Mouse (Mus musculus): ENCODE results near the gene Smarcb1. TPM values are rescaled to one million over a fixed set of nuclear protein-coding genes. Genes with fewer than 3 reads are reported as not detected.
A peak's percentile ranks its signal among the peaks of the same experiment; 100 is the strongest.

Smarcb1 gene
- polyA plus RNA-seq, 1 experiment from 2014 or later: 54.9 TPM

DNA sequence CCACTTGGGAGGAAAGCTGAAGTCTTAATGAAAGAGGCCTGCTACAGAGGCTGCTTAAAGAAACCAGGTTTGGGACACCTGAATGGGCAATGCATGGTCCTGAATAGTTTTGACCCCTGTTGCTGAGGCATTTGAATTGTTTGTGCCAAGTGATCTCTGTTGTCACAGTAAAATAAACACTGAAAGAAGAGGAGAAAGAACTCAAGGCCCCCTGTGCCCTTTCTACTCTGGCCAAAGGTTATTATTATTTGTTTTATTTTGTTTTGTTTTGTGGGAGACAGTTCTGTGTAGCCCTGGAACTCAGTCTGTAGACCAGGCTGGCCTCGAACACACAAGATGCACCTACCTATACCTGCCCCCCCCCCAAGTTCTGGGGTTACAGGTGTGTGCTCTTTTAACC lies 13.6 kb upstream of the Smarcb1 start:
- no peak for ATAC-seq
- TF ChIP-seq CTCF (IDR thresholded peaks at IDR 0.05; ENCODE audit: low read depth): no peak
- no peak overlapping the region for H3K27ac ChIP-seq (ENCODE audit: low read depth, low read length)
- peaks cover 11% of the 10 kb centered on the region; the same call in 1 of the 2 replicates for H3K27me3 ChIP-seq (replicated peaks; ENCODE audit: control insufficient read depth, insufficient read depth, low read length)
- H3K9me3 ChIP-seq (ENCODE audit: control insufficient read depth): no peaks in the 10 kb centered on the region
- H3K4me3 ChIP-seq (ENCODE audit: low read depth, low read length): peak overlapping the region; percentile 62
- H3K9ac ChIP-seq (ENCODE audit: low read depth, low read length): no peak overlapping the region; the same call in 1 of the 2 replicates
- no peaks in the 10 kb centered on the region; the same call in 1 of the 2 replicates for H3K4me1 ChIP-seq (replicated peaks; ENCODE audit: control insufficient read depth, insufficient read depth, low read length)
- 54% methylated on average over 1 of the region's 1 CpGs for WGBS
- no peaks in the 10 kb centered on the region for H3K36me3 ChIP-seq (ENCODE audit: control insufficient read depth, insufficient read depth)
- peak overlapping the region; percentile 85 for H3K4me2 ChIP-seq (replicated peaks; ENCODE audit: low read depth)

DNA sequence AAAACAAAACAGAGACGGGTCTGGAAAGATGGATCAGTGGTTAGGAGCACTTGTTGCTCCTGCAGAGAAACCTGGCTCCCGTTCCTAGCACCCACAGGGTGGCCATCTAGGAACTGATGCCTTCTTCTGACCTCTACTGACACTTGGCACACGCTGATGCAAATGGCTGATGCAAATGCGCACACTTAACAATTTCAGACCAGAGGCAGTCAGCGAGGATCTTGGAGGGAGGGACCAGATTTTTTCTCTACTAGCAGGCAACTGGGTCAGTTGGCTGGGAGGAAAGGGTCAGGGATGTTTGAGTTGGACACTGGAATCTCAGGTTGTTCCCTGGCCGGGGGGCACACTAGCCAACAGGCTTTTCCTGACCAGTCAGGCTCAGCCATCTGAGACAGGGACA lies 11.5 kb upstream of the Smarcb1 start, which contains the start of gene Chchd10:
Chchd10 (plus strand) TSS at position 240 of the 400 bp plus-strand sequence.
- WGBS: 46% methylated on average over 6 of the region's 6 CpGs
- Histone ChIP-seq H3K9ac (ENCODE audit: low read depth, low read length) (peak within 1 kb of the TSS; percentile 57), H3K4me1 (replicated peaks; ENCODE audit: control insufficient read depth, insufficient read depth, low read length) (no peaks in the 10 kb centered on the region; the same call in 1 of the 2 replicates), H3K27ac (ENCODE audit: low read depth, low read length) (no peak within 1 kb of the TSS), H3K36me3 (ENCODE audit: control insufficient read depth, insufficient read depth) (no peaks in the 10 kb centered on the region), H3K9me3 (ENCODE audit: control insufficient read depth) (no peaks in the 10 kb centered on the region), H3K27me3 (replicated peaks; ENCODE audit: control insufficient read depth, insufficient read depth, low read length) (peaks cover 11% of the 10 kb centered on the region; the same call in 1 of the 2 replicates), H3K4me3 (ENCODE audit: low read depth, low read length) (peak within 1 kb of the TSS; percentile 53), H3K4me2 (replicated peaks; ENCODE audit: low read depth) (peak within 1 kb of the TSS; percentile 87)
- no peak for TF ChIP-seq CTCF (IDR thresholded peaks at IDR 0.05; ENCODE audit: low read depth)
- no peak for ATAC-seq

DNA sequence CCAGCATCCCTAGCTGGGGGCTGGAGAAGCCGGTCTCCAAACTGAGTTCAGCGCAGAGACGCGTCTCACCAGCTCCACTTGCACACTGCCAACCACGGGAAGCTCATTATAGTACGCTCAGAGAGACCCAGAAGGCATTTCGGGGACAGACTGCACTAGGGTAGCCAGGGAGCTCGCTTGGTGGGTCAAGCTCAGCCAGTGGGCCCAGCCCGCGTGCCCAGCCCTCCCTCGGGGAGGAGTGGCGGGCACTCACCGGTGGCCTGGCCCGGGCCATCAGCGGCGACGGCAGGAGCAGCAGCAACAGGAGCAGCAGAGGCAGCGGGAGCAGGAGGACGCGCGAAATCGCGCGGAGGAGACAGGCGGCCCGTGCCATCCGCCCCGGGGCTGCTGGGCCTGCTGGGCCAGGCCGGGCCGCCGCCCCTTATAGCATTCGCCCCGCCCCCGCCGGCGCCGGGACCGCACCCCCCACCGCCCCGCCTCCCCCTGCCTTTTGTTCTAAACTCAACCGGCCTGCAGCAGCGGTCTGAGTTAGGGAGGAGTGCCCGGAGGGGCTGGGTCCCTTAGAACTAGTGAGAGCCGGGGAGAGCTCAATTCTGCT lies 10.8 kb upstream of the Smarcb1 start:
- Histone ChIP-seq H3K9ac (ENCODE audit: low read depth, low read length) (peak overlapping the region; percentile 57), H3K4me2 (replicated peaks; ENCODE audit: low read depth) (peak overlapping the region; percentile 87), H3K27me3 (replicated peaks; ENCODE audit: control insufficient read depth, insufficient read depth, low read length) (peaks cover 11% of the 10 kb centered on the region; the same call in 1 of the 2 replicates), H3K36me3 (ENCODE audit: control insufficient read depth, insufficient read depth) (peaks cover 3% of the 10 kb centered on the region; the same call in 1 of the 2 replicates), H3K9me3 (ENCODE audit: control insufficient read depth) (no peaks in the 10 kb centered on the region), H3K4me3 (ENCODE audit: low read depth, low read length) (peak overlapping the region; percentile 53), H3K27ac (ENCODE audit: low read depth, low read length) (no peak overlapping the region), H3K4me1 (replicated peaks; ENCODE audit: control insufficient read depth, insufficient read depth, low read length) (no peaks in the 10 kb centered on the region; the same call in 1 of the 2 replicates)
- WGBS: 6% methylated on average over 27 of the region's 44 CpGs
- peak; percentile 20; the same call in 1 of the 2 replicates for ATAC-seq
- TF ChIP-seq CTCF (IDR thresholded peaks at IDR 0.05; ENCODE audit: low read depth): no peak

DNA sequence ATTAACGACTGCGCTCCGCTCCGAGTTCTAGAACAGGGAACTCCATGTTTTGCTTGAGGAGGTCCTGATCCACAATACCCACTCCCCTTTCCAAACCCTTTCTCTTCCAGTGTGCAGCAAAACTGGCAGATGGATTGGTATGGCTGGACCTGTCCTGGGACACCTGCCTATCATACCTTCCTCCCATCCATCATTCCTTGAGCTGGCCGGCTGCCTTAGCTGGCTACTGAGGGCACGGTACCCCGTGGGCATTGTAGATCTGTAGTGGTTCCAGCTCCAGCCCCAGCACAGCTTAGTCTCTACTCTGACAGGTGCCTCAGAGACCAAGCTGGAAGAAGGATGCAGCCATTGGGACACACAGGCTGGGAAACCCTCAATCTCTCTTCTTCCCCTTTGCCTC lies 9.9 kb upstream of the Smarcb1 start:
- Histone ChIP-seq H3K27ac (ENCODE audit: low read depth, low read length) (no peak overlapping the region), H3K9ac (ENCODE audit: low read depth, low read length) (no peak overlapping the region), H3K36me3 (ENCODE audit: control insufficient read depth, insufficient read depth) (peaks cover 6% of the 10 kb centered on the region; the same call in 1 of the 2 replicates), H3K4me2 (replicated peaks; ENCODE audit: low read depth) (peak overlapping the region; percentile 87), H3K4me3 (ENCODE audit: low read depth, low read length) (peak overlapping the region; percentile 53; the same call in 1 of the 2 replicates), H3K4me1 (replicated peaks; ENCODE audit: control insufficient read depth, insufficient read depth, low read length) (no peaks in the 10 kb centered on the region; the same call in 1 of the 2 replicates), H3K9me3 (ENCODE audit: control insufficient read depth) (no peaks in the 10 kb centered on the region), H3K27me3 (replicated peaks; ENCODE audit: control insufficient read depth, insufficient read depth, low read length) (peaks cover 11% of the 10 kb centered on the region; the same call in 1 of the 2 replicates)
- no peak for ATAC-seq
- TF ChIP-seq CTCF (IDR thresholded peaks at IDR 0.05; ENCODE audit: low read depth): no peak
- 20% methylated on average over 7 of the region's 7 CpGs for WGBS

DNA sequence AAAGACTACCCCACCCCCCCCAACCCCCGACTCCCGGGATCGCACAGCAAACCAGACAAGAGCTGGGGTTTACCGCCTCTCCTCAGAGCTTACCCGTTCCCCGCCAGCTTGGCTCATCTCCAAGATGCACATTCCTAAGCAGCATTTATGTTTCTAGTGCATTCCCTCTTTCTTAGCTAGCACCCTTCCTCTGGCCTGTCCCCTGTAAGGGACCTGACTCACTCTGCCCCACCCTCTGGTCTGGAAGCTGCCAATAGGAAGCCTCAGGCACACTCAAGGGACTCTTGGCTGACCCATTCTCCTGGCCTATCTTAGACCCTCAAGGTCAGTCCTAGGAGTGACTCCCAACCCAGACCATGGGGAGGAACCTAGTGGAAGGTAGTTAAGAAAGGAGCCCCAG lies 8.9 kb upstream of the Smarcb1 start:
- TF ChIP-seq CTCF (IDR thresholded peaks at IDR 0.05; ENCODE audit: low read depth): no peak
- H3K4me1 ChIP-seq (replicated peaks; ENCODE audit: control insufficient read depth, insufficient read depth, low read length): no peaks in the 10 kb centered on the region; the same call in 1 of the 2 replicates
- no peak for ATAC-seq

DNA sequence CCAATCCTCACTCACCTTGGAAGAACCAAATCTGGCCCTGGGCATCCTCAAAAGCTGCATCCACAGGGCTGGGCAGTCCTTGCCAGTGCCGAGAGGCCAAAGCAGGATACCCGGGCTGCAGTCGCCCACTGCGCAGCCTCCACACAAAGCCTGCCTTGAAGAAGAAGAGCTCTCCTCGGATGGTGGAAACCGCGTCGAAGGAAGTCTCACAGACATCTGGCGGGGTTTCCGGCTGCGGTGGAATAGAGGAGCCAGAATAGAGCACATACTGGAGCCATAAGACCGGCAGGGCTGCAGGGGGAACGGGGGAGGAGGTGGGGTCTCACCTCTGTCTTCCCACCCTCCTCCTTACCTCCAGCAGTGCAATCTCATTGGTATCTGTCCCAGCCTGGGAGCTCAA lies 5.0 kb upstream of the Smarcb1 start:
- H3K9ac ChIP-seq (ENCODE audit: low read depth, low read length): no peak overlapping the region
- no peak overlapping the region for H3K27ac ChIP-seq (ENCODE audit: low read depth, low read length)
- peaks cover 25% of the 10 kb centered on the region; the same call in 1 of the 2 replicates for H3K36me3 ChIP-seq (ENCODE audit: control insufficient read depth, insufficient read depth)
- H3K27me3 ChIP-seq (replicated peaks; ENCODE audit: control insufficient read depth, insufficient read depth, low read length): peaks cover 3% of the 10 kb centered on the region; the same call in 1 of the 2 replicates
- 0 out of 2 replicates have a peak, but pooled peaks cover 3% of the 10 kb centered on the region for H3K4me1 ChIP-seq (replicated peaks; ENCODE audit: control insufficient read depth, insufficient read depth, low read length)
- H3K9me3 ChIP-seq (ENCODE audit: control insufficient read depth): no peaks in the 10 kb centered on the region
- H3K4me2 ChIP-seq (replicated peaks; ENCODE audit: low read depth): no peak overlapping the region
- WGBS: 77% methylated on average over 13 of the region's 13 CpGs
- no peak overlapping the region for H3K4me3 ChIP-seq (ENCODE audit: low read depth, low read length)
- no peak for ATAC-seq
- TF ChIP-seq CTCF (IDR thresholded peaks at IDR 0.05; ENCODE audit: low read depth): no peak

More for the DNA sequence above, 8.9 kb upstream of the Smarcb1 start:
- 21% methylated on average over 6 of the region's 6 CpGs for WGBS
- Histone ChIP-seq H3K36me3 (ENCODE audit: control insufficient read depth, insufficient read depth) (peaks cover 13% of the 10 kb centered on the region; the same call in 1 of the 2 replicates), H3K4me3 (ENCODE audit: low read depth, low read length) (no peak overlapping the region), H3K4me2 (replicated peaks; ENCODE audit: low read depth) (peak overlapping the region; percentile 21; the same call in 1 of the 2 replicates), H3K27ac (ENCODE audit: low read depth, low read length) (no peak overlapping the region), H3K27me3 (replicated peaks; ENCODE audit: control insufficient read depth, insufficient read depth, low read length) (peaks cover 11% of the 10 kb centered on the region; the same call in 1 of the 2 replicates), H3K9ac (ENCODE audit: low read depth, low read length) (no peak overlapping the region), H3K9me3 (ENCODE audit: control insufficient read depth) (no peaks in the 10 kb centered on the region)
